Mouse (Mus musculus) adrenal gland, postnatal 36 days (tissue): ENCODE data around the gene Vmn1r88. TPM values are rescaled to one million over a fixed set of nuclear protein-coding genes. Genes with fewer than 3 reads are reported as not detected.

Experiments
- DNase-seq, 2 experiments: peaks; one replicate each; pipeline ENCODE4 v3.0.0; 2021; ENCODE audit warnings: mixed read lengths in 1 of 2
- long read RNA-seq, 2 experiments: library from polyadenylated mRNA; stranded (forward); transcript quantifications; one replicate each; pipeline ENCODE4 v2.0.0; 2021; ENCODE audit warnings: borderline sequencing depth in 2 of 2
- total RNA-seq, 2 experiments: library from RNA; stranded (reverse); gene quantifications; 2 replicates each; pipeline ENCODE4 v1.2.3; 2021

Gene Vmn1r88
- under 1 TPM; 0.03 to 0.17 TPM for total RNA-seq
- long read RNA-seq, experiment 1 = 0 reads
- long read RNA-seq, experiment 2 = 0 reads

DNA sequence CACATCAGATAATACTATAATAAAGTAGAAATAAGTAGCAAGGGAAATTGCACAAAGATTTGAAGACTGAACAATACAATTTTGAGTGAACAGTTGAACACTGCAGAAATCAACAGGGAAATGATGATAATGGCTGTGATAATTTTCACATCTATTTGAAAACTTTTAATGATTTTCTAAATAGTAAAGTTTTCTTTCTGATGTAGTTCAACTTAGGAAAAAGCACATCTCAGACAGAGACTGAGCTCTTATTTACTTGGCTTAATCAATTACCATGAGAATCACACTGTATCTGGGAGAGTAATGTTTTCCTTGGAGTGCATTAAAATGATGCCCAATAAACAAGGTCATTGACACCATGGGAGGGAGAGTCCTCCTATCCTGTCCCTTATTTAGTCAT lies at the start of gene Vmn1r88:
Gene Vmn1r88, plus strand, starts transcription at position 301 of the 400 bp plus-strand sequence.
- DNase-seq = no peak

- DNase-seq = no peak
Observed at GRCm38 (mm10) chr7:13119817-13120216, 39.6 kb upstream of the Vmn1r88 start, which contains the start of gene Vmn1r86. Vmn1r86 (minus strand) TSS chr7:13119917.

- peak; percentile 7 to 11 for DNase-seq
Observed at GRCm38 (mm10) chr7:13123554-13124153, 35.7 kb upstream of the Vmn1r88 start.

GRCm38 (mm10) chr7:13131856-13132255 lies 27.5 kb upstream of the Vmn1r88 start:
- DNase-seq = no peak

DNA sequence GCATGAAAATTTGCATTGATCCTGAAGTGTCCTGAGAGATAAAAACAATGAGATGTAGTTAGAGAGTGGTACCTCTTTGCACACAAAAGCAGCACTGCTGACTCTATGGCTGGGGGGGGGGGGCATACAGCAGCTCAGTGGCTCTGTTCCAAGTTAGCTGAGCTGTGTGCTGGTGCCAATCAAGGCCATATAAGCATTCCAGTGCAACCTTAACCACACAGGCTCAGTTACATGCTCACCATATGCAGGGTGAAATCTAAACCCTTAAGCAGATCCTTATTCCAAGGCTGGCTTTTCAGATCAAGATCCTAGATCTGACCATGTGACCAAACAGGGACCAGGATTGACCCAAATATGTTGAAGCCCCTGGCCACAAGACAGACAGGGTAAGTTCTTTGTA lies 22.0 kb upstream of the Vmn1r88 start:
- no peak for DNase-seq

GRCm38 (mm10) chr7:13140057-13140456 lies 19.3 kb upstream of the Vmn1r88 start, which contains the start of gene Vmn1r87:
Vmn1r87 (minus strand) TSS chr7:13140157.
- DNase-seq = no peak

DNA sequence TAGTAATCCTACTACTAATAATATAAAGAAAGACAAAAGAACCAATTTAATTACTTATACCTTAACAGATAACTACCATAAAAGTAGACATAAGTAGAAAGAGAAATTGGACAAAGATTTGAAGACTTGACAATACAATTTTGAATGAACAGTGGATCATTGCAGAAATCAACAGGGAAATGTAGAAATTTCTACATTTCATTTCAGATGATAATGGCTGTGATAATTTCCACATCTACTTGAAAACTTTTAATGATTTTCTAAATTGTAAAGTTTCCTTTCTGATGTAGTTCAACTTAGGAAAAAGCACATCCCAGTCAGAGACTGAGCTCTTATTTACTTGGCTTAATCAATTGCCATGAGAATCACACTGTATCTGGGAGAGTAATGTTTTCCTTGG lies 53.4 kb downstream of the Vmn1r88 start, which contains the start of gene Vmn1r89:
Gene Vmn1r89, plus strand, starts transcription at position 301 of the 400 bp plus-strand sequence.
- DNase-seq = no peak

Other genes starting within 250 kb of the Vmn1r88 start
- gene Rps5, start 237.3 kb upstream of the Vmn1r88 start, total RNA-seq = 100 to 1,000 TPM; 919 to 976 TPM
- gene Rnf225, start 232.2 kb upstream of the Vmn1r88 start, total RNA-seq = under 1 TPM; 0.20 to 0.63 TPM
- 1 to 10 TPM; 9.3 to 9.5 TPM for gene Zfp324, start 193.7 kb upstream of the Vmn1r88 start, total RNA-seq
- gene Zfp446, start 181.7 kb upstream of the Vmn1r88 start, total RNA-seq = 1 to 10 TPM; 5.9 to 7.6 TPM
- gene Slc27a5, start 161.4 kb upstream of the Vmn1r88 start, total RNA-seq = under 1 TPM in 1 of 2 experiments, not detected in 1; 0.20 TPM
- 100 to 1,000 TPM; 221 to 229 TPM for gene Trim28, start 160.5 kb upstream of the Vmn1r88 start, total RNA-seq
- 10 to 100 TPM; 11.7 to 13.6 TPM for gene Zbtb45, start 149.5 kb upstream of the Vmn1r88 start, total RNA-seq
- gene Chmp2a, start 124.8 kb upstream of the Vmn1r88 start, total RNA-seq = 100 to 1,000 TPM; 178 to 225 TPM
- 100 to 1,000 TPM; 173 to 178 TPM for gene Ube2m, start 121.3 kb upstream of the Vmn1r88 start, total RNA-seq
- 1 to 10 TPM; 1.8 to 2.9 TPM for gene Mzf1, start 104.8 kb upstream of the Vmn1r88 start, total RNA-seq
- not detected for gene Vmn1r85, start 64.4 kb upstream of the Vmn1r88 start, total RNA-seq
- gene Vmn1r86, start 39.7 kb upstream of the Vmn1r88 start, total RNA-seq = not detected
- not detected for gene Vmn1r87, start 19.4 kb upstream of the Vmn1r88 start, total RNA-seq
- gene Vmn1r89, start 53.5 kb downstream of the Vmn1r88 start, total RNA-seq = not detected
- 10 to 100 TPM; 12.3 to 12.8 TPM for gene Lig1, start 117.7 kb downstream of the Vmn1r88 start, total RNA-seq
- gene Zswim9, start 119.2 kb downstream of the Vmn1r88 start, total RNA-seq = 1 to 10 TPM; 7.1 to 8.4 TPM
- gene Pla2g4c, start 165.1 kb downstream of the Vmn1r88 start, total RNA-seq = under 1 TPM; 0.16 to 0.46 TPM
- gene Cabp5, start 238.6 kb downstream of the Vmn1r88 start, total RNA-seq = not detected